Mouse (Mus musculus): ENCODE data around the gene Col24a1. TPM values are rescaled to one million over a fixed set of nuclear protein-coding genes. Genes with fewer than 3 reads are reported as not detected.

The Col24a1 gene
- total RNA-seq, 2 experiments from 2014 or later, result 5.3 to 5.5 TPM

DNA sequence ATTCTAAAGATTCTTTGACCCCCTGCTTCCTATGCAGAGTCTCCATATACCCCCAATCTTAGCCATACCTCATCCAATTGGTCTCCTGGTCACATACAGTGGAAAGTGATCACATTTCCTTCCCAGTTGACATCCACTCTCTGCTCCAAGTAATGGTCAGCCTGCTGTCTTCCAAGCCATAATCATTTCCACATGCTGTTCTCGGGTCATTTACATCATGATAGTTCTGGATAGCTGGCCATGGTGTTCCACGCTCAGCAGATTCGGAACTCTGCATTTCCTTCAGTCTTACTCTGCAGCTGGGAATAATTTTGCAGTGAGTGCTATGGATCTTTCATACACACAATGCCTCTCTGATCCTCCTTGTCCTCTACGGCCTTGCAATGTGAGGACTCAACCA, 233.0 kb downstream of the Col24a1 start:
- no peak for DNase-seq (ENCODE audit: low spot score in 2 of 2)
- intact Hi-C loops (cut with DNase I), result no loop called here

DNA sequence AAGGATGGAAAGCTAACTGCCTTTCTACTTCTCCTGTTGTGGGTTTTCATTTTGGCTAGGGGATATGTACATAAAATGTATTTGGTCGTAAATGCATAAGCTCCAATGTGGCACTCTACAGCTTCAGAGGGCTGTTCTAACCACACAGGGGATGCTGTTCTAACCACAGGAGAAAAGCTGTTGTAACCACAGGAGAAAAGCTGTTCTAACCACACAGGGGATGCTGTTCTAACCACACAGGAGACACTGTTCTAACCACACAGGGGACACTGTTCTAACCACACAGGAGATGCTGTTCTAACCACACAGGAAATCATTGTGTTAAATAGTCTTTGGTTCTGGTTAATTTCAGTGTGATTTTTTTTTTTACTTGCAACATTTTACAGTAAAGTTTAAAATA, 245.6 kb downstream of the Col24a1 start:
- no peak for DNase-seq (ENCODE audit: low spot score in 2 of 2)
- intact Hi-C loops (cut with DNase I), result no loop called here

DNA sequence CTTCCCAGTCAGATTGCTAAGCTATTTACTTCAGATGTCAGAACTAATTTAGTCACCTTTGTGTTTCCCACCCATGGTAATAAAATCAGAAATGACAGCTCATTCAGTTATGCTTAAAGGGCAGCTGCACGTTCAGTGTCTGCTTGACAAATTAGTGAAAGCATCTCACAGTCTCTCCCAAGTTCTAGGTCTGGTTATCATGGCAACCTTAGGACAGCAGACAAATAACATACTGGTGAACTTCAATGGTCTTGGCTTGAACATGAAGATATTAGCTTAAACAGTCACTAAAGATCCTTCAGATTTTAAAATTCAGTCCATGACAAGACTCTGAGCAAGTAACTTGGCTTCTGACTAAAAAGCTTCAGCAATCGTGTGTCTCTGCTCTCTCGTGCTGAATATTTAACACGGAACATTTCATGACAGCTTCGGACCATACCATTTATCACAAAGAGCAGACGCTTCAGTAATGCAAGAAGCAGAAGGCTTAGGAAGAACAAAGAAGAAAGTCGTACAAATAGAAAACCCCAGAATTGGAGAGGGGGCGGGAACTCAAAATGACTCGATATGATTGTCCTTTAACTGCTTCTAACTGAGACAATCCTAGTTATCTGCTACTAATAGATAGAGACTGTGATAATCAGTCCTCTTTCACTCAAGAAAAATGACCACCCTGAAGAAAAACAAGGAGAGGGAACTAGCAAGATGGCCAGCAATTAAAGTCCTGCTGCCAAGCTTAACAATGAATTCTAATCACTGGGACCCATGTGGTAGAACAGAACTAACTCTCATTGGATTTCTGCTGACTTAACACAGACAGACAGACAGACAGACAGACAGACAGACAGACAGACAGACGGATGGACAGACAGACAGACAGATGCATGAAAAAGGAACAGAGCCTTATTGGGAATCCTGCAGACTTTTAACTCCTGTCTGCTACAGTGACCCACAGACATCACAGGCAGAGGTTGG, 256.5 kb downstream of the Col24a1 start:
- DNase-seq (ENCODE audit: low spot score in 2 of 2), result peak in 1 of 2 experiments; percentile 5
- intact Hi-C loops (cut with DNase I), result no loop called here

DNA sequence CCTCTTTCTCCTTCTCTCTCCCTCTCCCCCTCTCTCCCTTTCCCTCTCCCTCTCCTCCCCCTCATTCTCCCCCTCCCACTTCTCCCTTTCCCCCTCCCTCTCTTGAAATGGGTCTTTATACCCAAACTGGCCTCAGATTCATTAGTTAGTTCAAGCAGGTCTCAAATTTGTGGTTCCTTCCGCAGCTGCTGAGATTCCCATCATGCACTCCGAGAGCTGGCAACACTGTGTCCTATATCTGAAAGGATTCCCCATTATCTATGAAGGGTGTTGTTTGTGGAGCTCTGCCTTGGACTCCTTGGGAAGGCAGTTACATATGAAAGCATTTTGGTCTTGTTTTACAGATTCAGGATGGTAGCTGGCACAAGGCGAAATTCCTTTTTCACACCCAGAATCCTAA, 257.9 kb downstream of the Col24a1 start:
- intact Hi-C loops (cut with DNase I), result no loop called here
- peak; percentile 6 to 16 for DNase-seq (ENCODE audit: low spot score in 2 of 2)

DNA sequence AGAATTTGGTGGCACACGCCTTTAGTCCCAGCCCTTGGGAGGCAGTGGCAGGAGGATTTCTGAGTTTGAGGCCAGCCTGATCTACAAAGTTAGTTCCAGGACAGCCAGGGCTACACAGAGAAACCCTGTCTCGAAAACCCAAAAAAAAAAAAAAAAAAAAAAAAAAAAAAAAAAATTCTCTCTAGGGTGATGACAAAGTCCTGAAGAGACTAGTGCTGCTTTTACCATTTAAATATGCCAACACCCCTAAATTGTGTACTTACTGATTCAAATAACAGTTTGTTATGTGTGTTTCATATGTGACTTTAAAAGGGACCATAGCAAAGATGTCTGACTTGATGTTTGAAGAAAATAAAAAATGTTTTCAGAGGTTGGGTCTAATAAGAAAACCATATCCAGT, 262.1 kb downstream of the Col24a1 start:
- DNase-seq (ENCODE audit: low spot score in 2 of 2), result no peak
- intact Hi-C loops (cut with DNase I), result no loop called here

DNA sequence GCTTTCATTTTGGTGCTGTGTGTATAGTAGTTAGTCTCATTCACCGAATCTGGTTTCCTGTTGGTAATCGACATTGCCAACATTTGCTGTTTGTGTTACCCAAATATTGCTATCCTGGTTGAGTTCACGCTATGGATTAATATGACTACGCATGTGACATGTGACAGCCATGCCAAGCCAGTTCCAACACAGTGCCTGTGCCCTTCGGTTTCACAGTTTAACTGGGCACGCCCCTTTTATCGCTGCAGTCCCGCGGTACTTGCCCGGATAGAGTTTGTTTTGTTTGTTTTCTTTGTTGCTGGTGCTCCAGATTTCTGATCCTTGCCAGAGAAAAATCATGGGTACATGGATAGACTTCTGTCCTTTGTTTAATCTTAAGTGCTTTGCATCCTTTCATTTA, 263.9 kb downstream of the Col24a1 start:
- intact Hi-C loops (cut with DNase I), result no loop called here
- DNase-seq (ENCODE audit: low spot score in 2 of 2), result no peak

DNA sequence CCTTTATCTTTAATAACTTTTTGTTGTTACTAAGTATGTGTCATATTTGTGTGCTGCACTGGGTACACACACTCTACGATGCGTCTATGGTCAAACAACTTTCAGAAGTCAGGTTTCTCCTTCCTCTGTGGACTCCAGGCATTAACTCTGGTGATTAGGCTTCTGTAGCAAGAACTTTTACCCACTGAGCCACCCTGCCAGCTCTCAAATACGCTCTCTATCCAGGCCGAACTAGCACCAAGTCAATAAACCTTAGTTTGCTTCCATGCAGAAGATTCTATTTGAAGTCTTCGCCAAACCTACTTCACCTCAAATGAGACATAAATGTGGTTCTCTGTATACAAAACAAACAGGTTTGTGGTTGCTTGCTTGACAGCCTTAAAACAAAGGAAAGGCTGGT, 267.4 kb downstream of the Col24a1 start:
- intact Hi-C loops (cut with DNase I), result no loop called here
- no peak for DNase-seq (ENCODE audit: low spot score in 2 of 2)

DNA sequence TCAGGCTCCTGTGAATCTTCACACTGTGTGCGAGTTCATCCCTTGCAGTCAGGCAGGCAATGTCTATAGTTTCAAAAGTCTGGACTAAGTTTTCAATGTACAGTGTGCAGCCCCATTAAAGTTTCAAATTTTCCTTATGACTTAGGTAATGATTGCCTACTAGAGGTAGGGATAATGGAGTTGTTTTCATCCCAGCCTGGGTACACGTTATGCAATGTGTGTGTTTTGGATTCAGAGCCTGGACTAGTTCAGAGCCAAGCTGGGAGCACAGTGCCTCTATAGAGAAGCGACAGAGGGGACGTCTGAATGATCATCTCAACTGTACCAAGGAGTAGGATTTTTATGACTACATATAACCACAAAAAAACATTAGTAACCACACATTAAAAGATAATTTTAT, 267.8 kb downstream of the Col24a1 start:
- no peak for DNase-seq (ENCODE audit: low spot score in 2 of 2)
- intact Hi-C loops (cut with DNase I), result no loop called here

DNA sequence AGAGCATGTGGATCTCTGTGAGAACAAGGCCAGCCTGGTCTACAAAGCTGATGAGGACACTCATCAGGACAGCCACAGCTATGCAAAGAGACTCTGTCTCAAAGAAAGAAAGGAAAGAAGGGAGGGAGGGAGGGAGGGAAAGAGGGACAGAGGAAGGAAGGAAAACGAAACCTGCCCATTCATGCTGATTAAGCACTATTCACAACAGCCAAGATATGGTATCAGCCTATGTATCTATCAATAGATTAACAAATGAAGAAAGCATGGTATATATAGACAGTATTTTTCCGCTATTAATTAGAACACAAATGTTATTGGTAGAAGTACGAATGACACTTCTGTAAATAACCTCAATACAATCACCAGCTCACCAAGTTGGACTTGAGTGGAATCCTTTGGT, 282.2 kb downstream of the Col24a1 start:
- no peak for DNase-seq (ENCODE audit: low spot score in 2 of 2)
- intact Hi-C loops (cut with DNase I), result no loop called here

DNA sequence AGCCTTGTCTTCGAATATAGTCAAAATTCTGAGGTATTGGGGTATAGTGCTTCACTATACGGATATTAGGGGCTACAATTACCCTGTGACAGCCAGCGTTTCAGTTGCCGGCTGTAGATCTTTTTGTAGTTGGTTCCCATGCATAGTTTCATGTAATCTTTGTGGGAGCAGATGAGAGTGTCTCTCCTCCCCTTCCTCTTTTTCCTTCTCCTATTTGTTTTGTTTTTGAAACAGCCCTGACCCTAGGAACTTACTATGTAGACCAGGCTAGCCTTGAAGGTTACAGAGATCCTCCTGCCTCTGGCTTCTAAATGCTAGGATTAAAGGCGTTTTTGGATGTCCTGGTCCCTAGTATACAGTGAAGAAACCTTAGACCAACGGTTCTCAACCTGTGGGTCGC, 283.1 kb downstream of the Col24a1 start:
- intact Hi-C loops (cut with DNase I), result no loop called here

DNA sequence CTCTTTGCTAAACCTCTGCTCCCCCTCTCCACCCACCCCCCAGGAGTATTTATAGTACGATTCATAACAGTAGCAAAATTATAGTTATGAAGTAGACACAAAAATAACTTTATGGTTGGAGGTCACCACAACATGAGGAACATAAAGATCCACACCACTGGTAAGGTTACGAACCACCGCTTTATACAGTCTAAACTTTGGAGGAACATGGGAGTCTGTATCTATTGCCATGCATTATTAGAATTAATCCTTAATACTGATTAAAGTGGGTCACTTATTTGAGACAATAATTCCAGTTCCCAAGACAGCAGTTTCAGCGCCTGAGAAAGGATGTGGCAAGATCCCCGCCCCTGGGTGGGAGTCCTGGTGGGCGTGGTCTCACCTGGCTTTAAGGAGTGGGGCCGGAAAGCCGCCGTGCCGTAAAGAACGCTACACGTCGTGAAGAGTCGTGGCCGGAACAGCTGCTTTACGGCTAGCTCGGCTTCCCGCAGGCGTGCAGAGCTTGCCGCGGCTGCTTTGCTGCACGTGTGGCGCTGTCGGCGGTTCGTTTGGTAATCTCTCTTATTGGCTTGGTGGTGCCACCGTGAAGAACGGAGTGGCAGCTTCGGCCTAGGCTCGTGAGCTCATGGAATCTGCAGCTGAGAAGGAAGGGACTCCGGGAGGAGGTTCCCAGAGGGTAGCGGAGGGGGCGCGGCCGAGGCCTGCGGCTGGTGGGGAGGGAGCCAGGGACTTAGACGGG, 283.6 kb downstream of the Col24a1 start, which contains the start of gene Znhit6:
Gene Znhit6 (plus strand): TSS at position 463 of the 739 bp plus-strand sequence.
- intact Hi-C loops (cut with DNase I), result no loop called here
- peak; percentile 97 for DNase-seq (ENCODE audit: low spot score in 2 of 2)

More for the DNA sequence above, 283.1 kb downstream of the Col24a1 start:
- DNase-seq (ENCODE audit: low spot score in 2 of 2), result no peak

DNA sequence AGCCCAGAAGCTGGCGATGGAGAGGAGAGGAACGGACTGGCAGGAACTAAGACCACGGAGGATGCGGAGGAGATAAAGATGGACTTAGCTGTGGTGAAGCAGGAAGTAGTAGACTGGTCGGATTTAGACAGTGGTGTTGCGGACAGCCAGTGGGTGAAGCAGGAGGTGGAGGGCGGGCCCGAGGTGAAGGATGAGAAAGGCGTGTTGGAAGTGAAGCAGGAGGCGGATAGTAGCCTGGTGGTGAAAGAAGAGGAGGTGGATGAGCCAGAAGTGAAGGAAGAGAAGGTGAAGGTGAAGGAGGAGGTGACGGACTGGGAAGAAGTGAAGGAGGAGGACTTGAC, 284.2 kb downstream of the Col24a1 start:
- no peak for DNase-seq (ENCODE audit: low spot score in 2 of 2)
- intact Hi-C loops (cut with DNase I), result no loop called here

DNA sequence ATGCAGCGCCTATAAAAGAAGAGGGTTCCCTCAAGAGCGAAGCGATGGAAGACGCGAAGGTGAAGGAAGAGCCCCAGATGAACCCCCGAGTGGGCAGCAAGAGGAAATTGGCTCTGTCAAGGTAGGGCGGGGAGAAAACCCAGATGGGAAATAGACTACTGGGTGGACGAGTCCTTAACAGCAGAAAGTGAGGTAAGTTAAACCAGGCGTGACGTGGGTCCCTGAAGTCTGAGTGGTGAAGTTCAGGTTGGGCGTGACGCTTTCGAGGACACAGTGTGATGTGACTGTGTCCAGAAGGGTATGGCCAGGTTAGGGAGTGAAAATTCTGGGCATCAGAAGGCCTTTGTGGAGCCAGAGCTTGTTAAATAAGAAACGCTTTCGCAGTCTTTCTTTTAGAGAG, 284.6 kb downstream of the Col24a1 start:
- intact Hi-C loops (cut with DNase I), result no loop called here
- no peak for DNase-seq (ENCODE audit: low spot score in 2 of 2)

DNA sequence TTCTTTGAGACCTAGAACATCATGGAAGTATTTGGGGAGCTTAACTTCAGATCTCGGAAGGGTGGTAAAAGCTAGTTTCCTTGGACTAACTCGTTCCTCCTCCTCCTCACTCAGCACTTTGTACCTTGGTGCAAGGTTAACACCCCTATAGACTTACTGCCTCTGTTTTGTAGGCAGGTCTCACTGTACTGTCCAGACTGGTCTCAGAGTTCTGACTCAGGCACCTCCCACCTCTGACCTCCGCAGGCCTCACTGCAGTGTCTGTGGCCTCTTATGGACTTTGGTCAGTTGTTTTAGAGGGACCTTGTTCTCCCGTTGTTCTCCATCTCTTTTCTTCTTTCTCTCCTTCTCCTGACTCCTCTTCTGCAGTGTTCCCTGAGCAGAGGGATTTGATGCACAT, 290.8 kb downstream of the Col24a1 start:
- no peak for DNase-seq (ENCODE audit: low spot score in 2 of 2)
- intact Hi-C loops (cut with DNase I), result no loop called here

DNA sequence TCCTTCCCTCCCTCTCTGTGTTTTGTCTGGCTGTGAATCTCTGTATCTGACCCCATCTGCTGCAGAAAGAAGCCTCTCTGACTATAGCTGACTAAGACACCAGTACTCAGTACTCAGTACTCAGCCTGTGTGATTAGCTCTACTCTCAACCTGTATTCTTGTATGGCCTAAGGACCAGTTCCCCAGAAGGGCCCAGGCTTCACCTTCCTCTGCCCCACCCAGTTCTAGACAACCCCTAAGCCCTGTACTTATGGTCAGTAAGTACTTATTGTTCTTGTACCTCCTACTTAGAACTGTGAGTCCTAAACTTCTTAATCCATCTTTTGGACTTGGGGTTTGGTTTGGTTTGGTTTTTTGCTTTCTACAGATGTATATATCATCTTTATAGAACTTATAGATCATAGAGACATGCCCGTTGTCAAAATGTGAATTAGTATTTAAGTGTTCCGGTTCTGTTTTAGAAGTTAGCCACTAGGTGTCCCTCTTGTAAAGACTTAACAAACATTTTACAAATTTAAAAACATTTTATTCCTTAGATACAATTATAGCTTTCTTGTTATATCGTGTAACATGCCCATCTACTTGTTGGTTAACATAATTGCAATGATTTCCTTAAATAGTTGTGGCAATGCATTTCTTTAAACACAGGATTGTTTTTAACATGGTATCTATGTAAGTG, 291.4 kb downstream of the Col24a1 start:
- intact Hi-C loops (cut with DNase I), result loop anchor here (1.0 kb wide), 1 partner anchor 322 kb away; no protein-coding TSS in a partner anchor
- DNase-seq (ENCODE audit: low spot score in 2 of 2), result no peak

DNA sequence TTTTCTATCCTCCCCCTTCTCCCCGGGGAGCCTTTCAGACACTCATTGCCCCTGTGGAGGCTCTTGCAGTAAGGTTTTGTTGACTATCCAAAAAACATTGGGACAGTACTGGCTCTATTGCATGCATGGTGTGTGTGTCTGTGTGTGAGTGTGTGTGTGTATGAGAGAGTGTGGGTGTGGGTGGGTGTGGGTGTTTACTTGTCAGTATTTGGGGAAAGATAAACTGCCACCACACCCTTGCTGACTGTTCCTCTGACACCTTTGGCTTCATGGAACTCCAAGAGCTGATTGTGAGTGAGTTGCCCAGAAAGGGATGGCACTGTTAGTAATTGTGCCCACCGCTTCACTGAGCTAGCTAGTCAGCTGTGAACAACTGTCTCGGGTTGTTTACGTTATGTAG, 298.3 kb downstream of the Col24a1 start:
- DNase-seq (ENCODE audit: low spot score in 2 of 2), result no peak
- intact Hi-C loops (cut with DNase I), result loop anchor here (10.0 kb wide), 1 partner anchor 134 kb away; no protein-coding TSS in a partner anchor

DNA sequence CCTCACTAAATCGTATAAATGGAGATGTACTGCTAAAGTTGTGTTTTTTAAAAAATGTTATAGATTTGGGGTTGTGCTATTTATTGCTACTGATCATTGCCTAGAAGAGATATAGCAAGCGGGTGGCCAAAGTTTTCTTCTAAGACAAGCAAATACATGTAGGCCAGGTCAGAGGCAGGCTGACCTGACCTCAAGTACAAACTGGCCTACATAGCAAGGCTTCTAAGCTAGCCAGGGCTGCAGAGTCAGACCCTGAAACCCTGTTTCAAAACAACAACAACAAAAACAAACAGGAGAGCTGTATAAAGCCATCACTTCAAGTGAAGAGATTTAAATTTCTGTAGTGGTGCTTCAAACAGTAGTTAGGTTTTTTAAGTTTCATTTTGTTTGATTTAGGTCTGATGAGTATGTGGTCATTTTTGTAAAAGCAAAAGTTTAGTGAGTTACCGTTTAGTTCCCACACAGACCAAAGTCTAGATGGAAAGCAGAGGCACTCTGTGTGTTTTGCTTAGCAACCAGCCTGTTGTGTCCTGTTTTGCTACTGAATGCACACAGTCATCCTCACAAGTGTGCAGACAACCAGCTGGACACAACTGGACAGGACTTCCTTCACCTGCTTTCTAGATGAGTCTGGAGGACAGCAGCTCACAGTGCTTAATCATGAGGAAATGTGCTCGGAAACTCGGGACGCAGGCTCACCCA, 299.7 kb downstream of the Col24a1 start:
- no peak for DNase-seq (ENCODE audit: low spot score in 2 of 2)
- intact Hi-C loops (cut with DNase I), result loop anchor here (10.0 kb wide), 1 partner anchor 133 kb away; no protein-coding TSS in a partner anchor

DNA sequence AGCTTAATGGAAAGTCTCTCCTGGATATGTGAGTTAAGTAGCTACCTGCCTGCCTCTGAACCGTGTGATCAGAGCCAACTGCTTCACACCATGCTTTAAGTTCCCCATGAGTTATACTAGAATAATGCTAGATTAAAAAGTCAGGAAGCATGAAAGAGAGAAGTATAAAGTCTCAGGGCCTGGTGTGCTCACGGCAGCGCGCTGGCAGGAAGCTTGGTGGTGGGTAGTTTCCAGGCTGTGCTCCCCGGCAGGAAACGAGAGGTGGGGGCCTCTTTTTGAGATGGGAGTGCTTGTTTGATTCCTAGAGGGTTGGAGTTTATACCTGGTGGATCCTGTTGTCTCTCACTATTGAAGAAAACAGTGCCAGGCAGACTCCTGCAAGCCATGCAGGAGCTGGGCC, 303.1 kb downstream of the Col24a1 start:
- no peak for DNase-seq (ENCODE audit: low spot score in 2 of 2)
- intact Hi-C loops (cut with DNase I), result loop anchor here (10.0 kb wide), 1 partner anchor 129 kb away; no protein-coding TSS in a partner anchor

DNA sequence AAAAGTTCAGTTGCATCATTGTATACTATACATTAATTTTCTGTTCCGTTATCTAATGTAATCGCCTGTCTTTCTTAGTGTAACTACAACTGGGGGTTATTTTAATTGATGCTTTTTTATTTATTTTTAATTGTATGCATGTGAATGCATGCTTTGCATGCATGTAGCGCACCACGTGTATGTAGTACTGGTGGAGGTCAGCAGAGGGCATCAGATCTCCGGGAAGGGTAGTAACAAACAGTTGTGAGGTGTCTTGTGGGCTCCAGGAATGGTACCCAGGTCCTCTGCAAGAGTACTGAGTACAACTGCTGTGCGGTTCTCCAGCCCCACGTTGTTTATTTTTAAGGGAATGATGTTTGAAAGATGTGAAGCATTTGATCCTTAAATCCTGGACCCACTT, 306.8 kb downstream of the Col24a1 start:
- intact Hi-C loops (cut with DNase I), result loop anchor here (10.0 kb wide), 1 partner anchor 126 kb away; no protein-coding TSS in a partner anchor

More for the DNA sequence above, 306.8 kb downstream of the Col24a1 start:
- no peak for DNase-seq (ENCODE audit: low spot score in 2 of 2)
